Mouse (Mus musculus) urinary bladder, postnatal 14 days (tissue): ENCODE data around the gene Atg7.

Experiments used
- DNase-seq: peaks from one replicate; pipeline ENCODE4 v3.0.0; 2021; ENCODE audit warnings: low spot score

Atg7 gene

GRCm38 (mm10) chr6:114855644-114856043 lies 212.7 kb downstream of the Atg7 start:
- DNase-seq, result no peak

DNA sequence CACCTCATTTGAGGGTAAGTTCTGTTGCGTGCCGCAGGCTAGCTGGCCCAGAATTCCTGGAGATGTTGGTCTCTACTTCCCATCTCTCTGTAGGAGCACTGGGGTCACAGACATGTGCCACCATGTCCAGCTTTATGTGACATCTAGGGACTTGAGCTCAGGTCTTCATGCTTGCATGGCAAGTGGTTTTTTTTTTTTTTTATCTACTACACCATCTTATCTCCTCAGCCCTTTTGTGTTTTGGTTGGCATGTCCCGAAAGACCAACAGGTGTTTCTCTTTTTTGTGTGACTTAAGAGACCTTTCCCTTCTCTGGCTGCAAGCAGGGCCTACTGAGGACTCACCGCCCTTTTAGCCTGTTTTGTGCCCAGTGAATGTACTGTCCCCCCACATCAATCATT lies 213.6 kb downstream of the Atg7 start:
- no peak for DNase-seq

DNA sequence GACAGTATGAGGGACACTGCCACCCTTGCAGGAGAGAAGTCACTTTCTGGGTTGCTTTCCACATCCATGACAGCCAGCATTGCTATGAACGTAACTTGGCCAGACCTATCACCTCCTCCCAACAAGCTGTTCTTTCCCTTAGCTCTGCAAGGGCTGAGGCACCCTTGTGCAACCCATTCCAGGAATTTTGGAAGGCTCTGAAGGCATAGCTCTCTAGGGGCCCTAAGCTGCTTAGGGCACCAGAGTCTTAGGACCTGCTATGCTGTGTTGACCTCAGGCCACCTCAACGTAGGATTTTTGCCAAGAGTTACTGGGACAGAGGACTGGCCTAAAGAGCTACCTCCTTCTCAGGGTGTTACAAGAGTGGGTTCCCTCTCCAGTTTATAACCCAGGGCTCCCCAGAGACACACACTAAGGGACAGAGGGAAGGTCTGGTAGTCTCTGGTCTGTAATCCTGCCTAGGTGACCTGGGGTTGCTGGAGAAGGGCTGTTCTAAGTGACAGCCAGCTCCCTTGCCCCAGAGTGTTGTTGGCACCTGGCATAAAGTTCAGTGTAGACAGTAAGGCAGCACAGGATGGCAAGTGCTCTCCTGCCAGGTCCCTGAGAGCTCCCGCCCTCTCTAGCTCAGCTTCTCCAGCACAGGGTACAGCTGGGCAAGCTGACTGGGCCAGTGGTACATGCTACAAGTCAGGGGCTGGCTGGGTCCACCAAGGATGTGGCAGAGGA lies 215.3 kb downstream of the Atg7 start:
- DNase-seq, result no peak

DNA sequence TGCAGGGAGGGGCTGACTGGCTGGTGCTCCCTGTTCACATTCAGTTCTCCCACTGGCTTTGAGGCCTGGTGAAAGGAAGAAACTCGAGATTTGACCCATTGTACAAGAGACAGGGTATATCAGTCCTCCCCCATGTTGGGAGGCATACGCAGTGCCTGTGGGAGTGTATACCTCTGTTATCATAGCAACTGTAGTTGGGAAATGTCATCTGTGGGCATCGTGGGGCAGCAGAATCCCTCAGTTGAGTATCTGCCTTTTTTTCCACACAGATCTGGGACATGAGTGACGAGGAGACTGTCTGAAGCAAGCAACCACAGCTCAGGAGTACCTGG lies 215.8 kb downstream of the Atg7 start:
- DNase-seq, result no peak

DNA sequence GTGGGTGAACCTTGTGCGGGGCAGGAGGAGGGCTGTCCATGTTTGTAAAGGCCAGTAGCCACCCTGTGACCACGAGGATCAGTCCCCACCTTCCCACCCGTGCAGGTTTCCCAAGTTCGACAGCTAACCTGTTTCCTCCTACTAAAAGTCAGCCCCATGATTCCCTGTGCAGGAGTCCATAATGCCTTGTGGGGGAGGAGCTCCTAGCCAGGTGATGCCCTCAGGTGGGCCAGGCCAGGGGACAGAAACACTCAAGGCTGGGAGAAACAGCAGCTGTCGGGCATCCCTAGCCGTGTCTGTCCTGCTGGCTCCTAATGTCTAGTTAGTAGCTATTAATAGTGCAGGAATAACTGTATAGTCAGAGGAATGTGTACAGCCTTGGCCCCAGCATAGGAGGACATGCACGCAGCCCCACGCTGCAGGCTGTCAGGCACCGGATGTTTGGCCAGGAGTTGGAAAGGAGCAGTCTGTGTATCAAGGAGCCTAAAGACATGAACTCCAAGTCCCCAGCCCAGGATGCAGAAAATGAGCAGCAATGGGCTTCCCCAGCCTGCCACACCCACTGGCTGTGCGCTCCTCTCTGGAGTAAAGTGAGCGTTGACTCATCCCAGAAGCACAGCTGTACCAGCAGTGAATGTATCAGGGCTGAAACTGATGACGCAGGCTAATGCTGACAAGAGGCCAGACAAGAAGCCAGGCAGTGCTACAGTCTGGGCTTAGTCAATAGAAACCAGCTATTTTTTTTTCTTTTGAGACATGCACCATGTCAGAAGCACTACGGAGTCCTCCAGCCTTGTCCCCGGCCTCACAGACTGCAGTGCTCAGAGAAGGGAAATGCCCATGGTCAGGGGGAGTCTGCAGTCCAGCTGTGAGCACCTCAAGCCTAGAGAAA lies 218.0 kb downstream of the Atg7 start:
- peak; percentile 55 for DNase-seq

DNA sequence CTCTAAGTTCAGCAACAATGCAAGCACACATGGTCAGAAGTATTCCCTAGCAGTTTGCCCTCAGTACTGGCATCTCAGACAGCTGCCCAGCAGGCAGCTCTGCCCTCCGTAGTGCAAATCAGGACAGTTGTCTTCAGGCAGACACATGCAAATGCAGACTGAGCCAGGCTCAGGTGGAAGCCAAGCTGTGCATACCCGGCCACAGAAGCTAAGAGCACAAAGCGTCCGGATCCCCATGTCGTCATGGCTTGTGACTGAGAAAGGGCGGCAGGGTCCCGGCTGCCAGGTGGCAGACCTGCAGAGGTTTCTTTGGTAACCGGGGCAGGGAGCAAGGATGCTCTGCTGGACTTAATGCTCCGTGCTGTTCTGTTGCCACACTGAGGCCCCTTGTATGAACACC lies 218.7 kb downstream of the Atg7 start:
- no peak for DNase-seq

- DNase-seq, result no peak
Measured at GRCm38 (mm10) chr6:114862046-114862445, 219.1 kb downstream of the Atg7 start.

DNA sequence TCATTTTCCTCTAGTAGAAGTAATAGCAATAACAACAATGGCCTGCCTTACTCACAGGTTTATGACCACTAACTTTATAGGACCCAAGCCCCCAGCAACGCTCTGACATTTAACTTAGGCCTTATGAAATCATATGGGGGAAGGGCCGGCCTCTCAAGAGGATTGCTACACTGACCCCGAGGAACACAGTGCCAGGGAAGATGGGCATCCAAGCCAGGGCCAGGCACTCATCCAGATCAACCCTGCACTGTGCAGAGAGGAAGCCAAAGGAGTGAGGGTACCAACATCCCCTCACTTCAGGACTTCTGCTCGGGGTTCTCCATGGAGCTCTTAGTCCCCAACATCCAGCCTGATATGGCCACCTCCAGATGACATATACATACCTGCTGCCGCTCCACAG lies 220.6 kb downstream of the Atg7 start:
- no peak for DNase-seq

- no peak for DNase-seq
Measured at GRCm38 (mm10) chr6:114864421-114864820, 221.5 kb downstream of the Atg7 start.

DNA sequence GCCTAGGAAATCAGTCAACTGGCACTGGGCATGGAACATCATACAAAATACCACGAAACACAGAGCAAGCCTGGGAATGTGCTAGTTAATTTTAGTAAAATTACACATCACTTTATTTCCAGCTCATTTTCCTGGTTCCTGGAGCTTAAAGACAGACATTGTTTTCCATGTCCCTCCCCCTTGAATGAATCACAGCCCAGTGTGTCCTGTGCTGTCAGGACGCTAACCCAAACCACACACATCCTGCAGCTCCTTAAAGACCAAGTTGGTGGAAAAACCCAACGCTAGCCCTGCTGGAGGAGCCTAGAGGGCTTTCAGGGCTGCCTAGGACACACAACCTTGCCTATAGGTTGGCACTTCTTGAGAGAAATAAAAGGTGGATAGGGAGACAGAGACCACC lies 223.2 kb downstream of the Atg7 start:
- DNase-seq, result no peak

DNA sequence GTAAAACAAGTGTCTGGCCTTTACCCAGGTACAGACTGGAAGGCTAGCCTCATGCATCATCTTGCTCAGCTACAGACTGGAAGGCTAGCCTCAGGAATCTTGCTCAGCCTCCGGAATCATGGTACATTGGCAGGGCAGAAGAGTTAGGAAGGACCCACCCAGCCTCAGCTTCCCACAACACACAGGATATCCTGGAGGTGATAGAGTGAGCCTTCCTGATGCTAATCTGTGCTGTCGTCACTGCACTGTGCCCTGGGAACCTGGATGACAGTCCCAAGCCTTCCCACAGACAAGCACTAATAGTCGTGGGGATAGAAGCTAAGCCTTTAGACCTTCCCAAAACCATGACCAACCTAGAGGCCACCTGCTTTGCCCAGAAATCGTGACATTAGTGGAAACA lies 223.7 kb downstream of the Atg7 start:
- DNase-seq, result no peak

GRCm38 (mm10) chr6:114868656-114869055 lies 225.8 kb downstream of the Atg7 start:
- no peak for DNase-seq

DNA sequence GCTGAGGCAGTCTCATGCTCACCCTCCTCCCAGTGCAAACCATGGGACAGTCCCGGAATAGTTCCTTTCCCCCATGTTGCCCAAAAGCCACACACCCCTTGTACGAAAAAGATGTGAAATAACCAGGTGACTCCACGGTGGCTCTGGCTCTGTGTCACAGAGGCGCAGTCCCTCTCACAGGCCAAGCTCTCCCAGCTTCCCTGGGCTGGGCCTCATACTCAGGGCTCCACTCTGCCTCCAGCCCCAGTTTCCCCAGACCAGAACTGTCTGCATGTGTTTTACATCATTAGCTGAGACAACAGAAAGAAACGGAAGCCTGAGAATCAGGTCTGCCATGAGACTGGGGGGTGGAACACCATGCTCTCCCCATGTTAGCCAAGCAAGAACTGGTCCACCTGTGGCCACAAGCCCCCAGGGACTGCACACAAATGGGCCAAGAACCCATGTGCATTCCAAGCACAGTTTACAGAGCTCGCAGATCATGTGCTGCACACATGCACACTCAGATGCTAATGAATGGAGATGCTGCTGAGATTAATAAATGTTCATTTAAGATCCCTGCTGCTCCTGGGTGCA lies 226.7 kb downstream of the Atg7 start:
- no peak for DNase-seq

GRCm38 (mm10) chr6:114871010-114871660 lies 228.2 kb downstream of the Atg7 start:
- DNase-seq, result no peak

DNA sequence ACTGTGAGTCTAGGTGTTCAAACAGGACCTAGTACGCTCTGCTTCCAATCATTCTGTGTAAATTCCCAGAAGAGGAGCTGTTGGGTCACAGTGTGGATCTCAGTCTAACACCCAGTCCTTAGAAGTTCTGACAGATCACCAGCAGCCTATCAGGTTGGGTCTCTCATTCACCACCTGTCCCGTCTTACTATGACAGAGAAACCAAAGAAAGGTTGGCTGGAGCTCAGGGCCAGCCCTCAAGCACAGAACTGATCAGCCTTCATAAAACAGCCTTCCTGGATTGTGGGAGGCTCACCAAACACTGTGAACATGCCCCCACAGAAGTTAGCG lies 230.9 kb downstream of the Atg7 start:
- DNase-seq, result no peak

DNA sequence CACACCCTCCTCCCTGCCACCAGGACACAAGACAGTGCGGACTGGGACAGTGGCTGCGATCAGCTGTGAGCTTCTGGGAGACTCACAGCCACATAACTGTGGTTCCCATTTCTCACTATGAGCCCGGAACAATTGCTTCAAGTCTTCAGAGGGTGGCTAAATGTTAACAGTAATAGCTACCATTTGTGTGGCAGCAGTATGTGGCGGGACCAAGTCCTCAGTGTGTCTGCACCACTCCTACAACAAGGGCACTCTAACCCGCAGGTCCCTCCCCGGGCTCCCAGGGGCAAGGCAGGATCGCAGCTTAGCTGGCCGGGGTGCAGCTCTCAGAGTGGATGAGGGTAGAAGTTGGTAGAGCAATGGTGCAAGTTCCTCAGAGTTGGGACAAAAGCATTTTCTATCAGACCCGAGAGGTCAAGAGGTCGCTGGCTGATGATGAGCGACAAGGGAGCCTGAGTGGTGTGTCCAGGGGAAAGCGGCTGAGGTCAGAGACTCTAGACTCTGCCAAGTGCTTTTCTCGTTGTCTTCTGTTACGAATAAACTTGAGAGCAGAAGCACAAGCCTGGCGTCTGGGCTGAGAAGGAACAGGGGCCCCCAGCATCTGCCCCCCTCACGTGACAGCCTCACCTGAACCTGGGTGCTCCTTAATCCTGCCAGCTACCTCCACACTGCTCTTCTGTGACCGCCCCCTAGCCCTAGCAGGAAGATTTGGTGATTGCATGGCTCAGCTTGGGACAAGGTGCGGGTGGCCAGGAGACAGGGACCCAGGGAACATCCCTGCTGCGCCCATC lies 231.4 kb downstream of the Atg7 start:
- DNase-seq, result no peak

GRCm38 (mm10) chr6:114875018-114875558 lies 232.2 kb downstream of the Atg7 start:
- peak; percentile 95 for DNase-seq

- no peak for DNase-seq
Measured at GRCm38 (mm10) chr6:114876033-114876432, 233.1 kb downstream of the Atg7 start.

- DNase-seq, result no peak
Measured at GRCm38 (mm10) chr6:114876546-114876945, 233.6 kb downstream of the Atg7 start.

DNA sequence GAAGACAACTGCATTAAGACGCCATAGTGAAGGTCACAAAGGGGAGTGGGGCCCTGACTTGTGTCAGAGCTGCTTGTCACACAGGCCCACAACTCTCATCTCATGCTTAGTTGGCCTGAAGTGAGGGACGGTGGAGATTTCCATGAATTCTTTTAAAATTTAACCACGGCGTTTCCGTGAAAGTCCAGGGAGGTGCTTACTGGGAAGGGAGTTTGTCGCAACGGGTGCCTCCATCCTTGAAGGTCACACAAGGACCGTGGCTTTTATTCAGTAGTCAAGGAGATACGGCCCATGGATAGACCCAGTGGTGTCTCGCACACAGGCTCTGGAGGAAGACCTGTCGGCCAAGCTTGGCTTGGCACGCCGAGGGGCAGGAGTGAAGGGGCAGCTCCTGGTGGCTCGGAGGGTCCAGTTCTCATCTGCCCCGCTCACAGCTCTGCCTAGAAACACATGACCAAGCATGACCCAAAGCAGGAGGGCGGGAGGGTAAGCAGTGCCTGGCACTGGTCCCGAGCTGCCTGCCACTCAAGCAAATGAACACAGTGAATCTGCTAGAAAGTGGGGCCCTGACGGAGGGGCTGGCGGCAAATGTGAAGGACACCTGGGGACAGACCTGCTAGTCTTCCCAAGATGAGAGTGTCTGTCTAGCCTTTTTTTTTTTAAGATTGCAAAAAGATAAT lies 236.1 kb downstream of the Atg7 start:
- no peak for DNase-seq

DNA sequence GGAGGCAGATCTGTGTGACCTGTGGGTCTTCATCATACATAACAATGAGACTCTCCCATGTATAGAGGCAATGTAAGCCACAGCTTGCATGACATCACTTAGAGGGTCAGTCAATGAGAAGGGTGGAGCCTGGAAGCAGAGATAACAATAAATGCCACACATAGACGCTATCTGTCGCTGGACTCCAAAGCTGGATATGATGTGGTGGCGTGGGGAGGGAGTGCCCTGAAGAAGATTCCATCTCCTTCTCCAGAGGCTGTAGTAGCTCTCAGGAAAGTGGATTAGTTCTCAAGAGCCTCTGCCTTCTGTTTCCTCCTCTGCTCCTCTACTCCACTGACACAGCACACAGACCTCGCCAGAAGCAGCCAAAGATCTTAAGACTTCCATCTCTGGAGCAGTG lies 237.9 kb downstream of the Atg7 start:
- DNase-seq, result no peak
